16 mouse cellular contexts compared by ENCODE assay signal in genomic region chr15:25828464-25828863, GRCm38 (mm10). TPM values are rescaled to one million over a fixed set of nuclear protein-coding genes. Genes with fewer than 3 reads are reported as not detected.
DNase-seq lines count a peak whose midpoint lies in the region; ATAC-seq lines count a peak whose summit lies in the region.
"Had no signal": no experiment of that assay in that cellular context is flagged by ENCODE, and none has a peak within 500 bp of the region (broad histone marks: within the 10 kb centered on the region; RNA-seq: fewer than 3 reads in every experiment).

No protein-coding gene starts in this region.

- no peaks in the 10 kb centered on the region for H3K4me1 ChIP-seq in lung, embryonic 16.5 days (replicated peaks; ENCODE audit: control insufficient read depth, insufficient read depth, low read length)
- H3K4me1 ChIP-seq: stomach, embryonic 15.5 days had no signal

- H3K4me2 ChIP-seq in lung, embryonic 16.5 days (ENCODE audit: low read depth, low read length), result no peak overlapping the region
- H3K4me2 ChIP-seq: kidney, embryonic 15.5 days; midbrain, embryonic 11.5 days; stomach, embryonic 15.5 days had no signal

- no peak overlapping the region for H3K4me3 ChIP-seq in lung, embryonic 16.5 days (ENCODE audit: low read length)
- no peak overlapping the region for H3K4me3 ChIP-seq in macrophage (ENCODE audit: inconsistent target)
- H3K4me3 ChIP-seq: erythroblast, embryonic 14.5 days; gastrocnemius, adult 2 months; kidney, embryonic 15.5 days; stomach, embryonic 15.5 days had no signal

- H3K9ac ChIP-seq in lung, embryonic 16.5 days (ENCODE audit: low read length), result no peak overlapping the region
- H3K9ac ChIP-seq: kidney, embryonic 15.5 days; stomach, embryonic 15.5 days had no signal

- H3K27me3 ChIP-seq in lung, embryonic 16.5 days (ENCODE audit: control insufficient read depth, insufficient read depth, low read depth, low read length), result no peaks in the 10 kb centered on the region
- H3K27me3 ChIP-seq: kidney, embryonic 15.5 days; stomach, embryonic 15.5 days had no signal

- WGBS in lung, embryonic 16.5 days, result 69% methylated on average over 10 of the region's 10 CpGs
- WGBS in macrophage (ENCODE audit: missing documents), result 1% methylated on average over 10 of the region's 10 CpGs

- no peak overlapping the region for H3K27ac ChIP-seq in lung, embryonic 16.5 days (ENCODE audit: low read length)
- H3K27ac ChIP-seq in macrophage, result peak overlapping the region; percentile 92
- H3K27ac ChIP-seq: gastrocnemius, adult 2 months; kidney, embryonic 15.5 days; stomach, embryonic 15.5 days had no signal

- ATAC-seq in lung, embryonic 16.5 days (ENCODE audit: low read depth), result peak; percentile 31

- DNase-seq in lung, postnatal 14 days, result no peak
- DNase-seq in ZHBTc4 (ENCODE audit: low read depth, low spot score), result peak; percentile 79
- peak; percentile 79 to 83 for DNase-seq in spleen, postnatal 36 days (ENCODE audit: low spot score in 2 of 2)
- no peak for DNase-seq in cerebellum, postnatal 25 days
- DNase-seq in gastrocnemius, adult 18-20 months (ENCODE audit: low spot score), result no peak
- DNase-seq in c-Kit-positive CD71-positive TER-119-positive erythroid progenitor cells, embryonic 14.5 days (ENCODE audit: low spot score), result no peak
- DNase-seq: adrenal gland, adult 8-10 months; cerebellum, postnatal 36 days; gastrocnemius, adult 2 months; heart, postnatal 36 days had no signal

- H3K9me3 ChIP-seq in lung, embryonic 16.5 days (ENCODE audit: control insufficient read depth, low read length), result no peaks in the 10 kb centered on the region
- H3K9me3 ChIP-seq: kidney, embryonic 15.5 days; stomach, embryonic 15.5 days had no signal

- H3K79me2 ChIP-seq in macrophage (ENCODE audit: inconsistent target), result no peaks in the 10 kb centered on the region

- H3K36me3 ChIP-seq in lung, embryonic 16.5 days (ENCODE audit: control insufficient read depth, insufficient read depth, low read length), result no peaks in the 10 kb centered on the region
- H3K36me3 ChIP-seq in macrophage (ENCODE audit: inconsistent target), result no peaks in the 10 kb centered on the region
- H3K36me3 ChIP-seq: kidney, embryonic 15.5 days; stomach, embryonic 15.5 days had no signal

RNA-seq across cellular contexts. Expression of gene Retreg1, which starts 14.5 kb away (rescaled TPM):
- 13.3 and 13.6 TPM in 2 replicates for polyA plus RNA-seq in lung, embryonic 16.5 days (2015; fragmentation: Nextera tagmentation; extraction: Ambion mirVana)
- total RNA-seq in macrophage (2018; cell fraction: chromatin; rRNA removed), result 10 to 100 TPM in 16 of 26 experiments, 1 to 10 TPM in 10; 5.6 to 29.9 (median 13.3) TPM
- total RNA-seq in macrophage (2018; cell fraction: cytosol; rRNA removed), result 10 to 100 TPM; 23.2 to 63.0 (median 43.8) TPM
- total RNA-seq in macrophage (2018; cell fraction: nucleus; rRNA removed), result 10 to 100 TPM; 18.9 to 48.7 (median 33.3) TPM
- 43.8 to 52.0 TPM (median 44.9 TPM) in 3 replicates for polyA plus RNA-seq in macrophage (2018)
- 100 to 1,000 TPM; 171 to 293 TPM for total RNA-seq in gastrocnemius, adult 18-20 months (2021)
- polyA plus RNA-seq: erythroblast, embryonic 14.5 days had no signal

Comparison
In these comparisons a context has a peak if more than half of its experiments do, and no peak if none do; other contexts are left out.
1. DNase-seq: peak in ZHBTc4 (single experiment) and spleen, postnatal 36 days (2 of 2); none in lung, postnatal 14 days (single experiment), cerebellum, postnatal 25 days (0 of 2), gastrocnemius, adult 18-20 months (single experiment) and c-Kit-positive CD71-positive TER-119-positive erythroid progenitor cells, embryonic 14.5 days (single experiment).